Mouse (Mus musculus) T-cell, adult 2 months (primary cell): ENCODE measurements around the gene Sowaha.
A peak's percentile ranks its signal among the peaks of the same experiment; 100 is the strongest.

ENCODE experiments used
- DNase-seq: peaks from one replicate; pipeline ENCODE4 v3.0.0; 2022; ENCODE audit warnings: low spot score

The Sowaha gene

DNA sequence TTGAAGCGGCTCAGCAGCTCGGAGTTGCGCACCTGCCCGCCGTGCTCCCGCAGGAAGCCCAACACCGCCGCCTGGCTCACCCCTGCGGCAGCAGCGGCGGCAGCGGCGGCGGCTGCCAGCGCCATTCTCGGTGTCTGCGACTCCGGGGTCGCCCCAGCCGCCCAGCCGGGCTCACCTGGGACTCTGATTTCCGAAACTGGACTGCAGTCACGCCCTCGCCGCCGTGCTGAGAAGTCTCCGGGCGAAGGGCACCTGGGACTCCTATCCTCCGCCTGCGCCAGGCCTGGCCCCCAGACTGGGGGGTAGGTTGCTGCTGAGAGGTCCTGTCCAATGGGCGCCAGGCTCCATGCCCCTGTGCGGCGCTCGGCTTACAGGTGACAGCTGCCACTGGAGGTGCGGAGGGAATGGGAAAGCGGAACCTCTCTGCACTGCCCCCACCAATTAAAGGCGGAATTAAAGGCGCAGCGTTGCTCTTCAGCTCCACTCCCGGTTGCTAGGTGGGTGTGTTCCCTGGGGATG lies at the start of gene Sowaha, which contains the start of gene Gm9945:
Gene Sowaha, minus strand, starts transcription at position 492 of the 519 bp plus-strand sequence.
Gene Gm9945, plus strand, starts transcription at position 384 of the 519 bp plus-strand sequence.
- no peak for DNase-seq

DNA sequence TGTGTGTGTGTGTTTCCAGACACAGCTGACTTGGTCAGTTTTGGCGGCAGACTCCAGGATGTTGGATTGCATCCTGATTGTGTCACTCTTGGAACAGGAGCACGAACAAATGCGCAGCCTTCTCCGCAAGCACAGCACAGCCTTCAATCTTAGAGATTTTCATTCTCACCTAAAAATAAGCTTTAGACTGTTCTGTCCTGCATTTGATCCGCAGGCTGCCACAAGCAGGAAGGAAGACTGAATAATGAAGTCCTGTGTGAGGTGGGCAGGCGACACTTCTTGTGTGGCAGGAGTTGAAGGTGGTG lies 49.1 kb upstream of the Sowaha start:
- no peak for DNase-seq

DNA sequence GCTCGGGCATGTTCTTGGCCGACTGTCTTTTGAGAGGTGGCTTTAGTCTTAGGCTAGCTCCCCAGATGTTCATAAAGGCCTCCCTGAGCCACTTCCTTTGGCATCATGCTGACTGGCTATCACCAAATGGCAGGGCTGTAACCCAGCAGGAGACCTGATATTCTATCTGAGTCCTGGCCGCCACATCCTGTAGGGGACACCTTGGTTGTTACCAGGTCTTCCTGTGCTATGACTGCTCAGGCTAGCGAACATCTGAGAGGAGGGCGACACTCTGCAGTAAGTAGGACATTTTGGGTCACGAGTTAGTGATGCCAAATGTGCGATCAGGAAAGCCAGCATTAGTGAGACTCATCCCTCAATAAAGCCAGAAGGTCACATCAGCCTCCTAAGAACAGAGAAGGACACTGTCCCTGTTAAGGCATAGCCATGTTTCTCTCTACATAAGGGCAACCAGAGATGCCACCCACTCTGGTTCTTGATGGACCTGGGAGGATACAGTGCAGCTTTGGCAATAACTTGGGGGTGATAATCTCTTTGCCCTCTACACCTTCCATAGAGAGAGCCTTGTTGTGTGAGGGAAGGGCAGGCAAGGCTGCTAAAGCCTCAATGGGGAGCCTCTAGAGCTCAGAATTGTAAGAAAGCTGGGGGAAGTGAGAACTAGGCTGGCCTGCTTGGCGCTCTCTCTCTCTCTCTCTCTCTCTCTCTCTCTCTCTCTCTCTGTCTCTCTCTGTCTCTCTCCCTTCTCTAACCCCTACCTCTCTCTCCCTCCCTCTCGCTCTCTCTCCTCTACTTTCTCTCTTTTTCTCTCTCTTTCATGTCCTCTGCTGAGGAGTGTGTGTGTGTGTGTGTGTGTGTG lies 48.6 kb upstream of the Sowaha start:
- DNase-seq = no peak

DNA sequence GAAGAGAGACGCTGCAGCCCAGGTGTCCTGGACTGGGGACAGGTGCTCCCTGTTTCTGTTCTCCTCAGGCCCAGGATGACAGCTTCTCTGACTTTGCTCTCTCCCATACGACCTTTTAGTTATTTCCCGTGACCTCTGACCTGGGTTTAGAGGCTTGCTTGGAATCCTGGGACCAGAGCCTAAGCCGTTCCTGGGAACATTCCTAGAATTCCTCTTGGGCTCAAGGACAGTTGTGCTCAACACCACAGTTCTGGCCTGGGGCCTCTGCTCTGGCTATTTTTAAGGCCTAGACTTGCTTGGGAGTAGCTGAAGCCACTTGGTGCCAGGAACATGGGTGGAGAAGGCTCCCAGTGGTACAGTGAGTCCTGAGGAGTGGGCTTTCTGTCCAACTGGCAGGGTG lies 45.4 kb upstream of the Sowaha start:
- DNase-seq = no peak

DNA sequence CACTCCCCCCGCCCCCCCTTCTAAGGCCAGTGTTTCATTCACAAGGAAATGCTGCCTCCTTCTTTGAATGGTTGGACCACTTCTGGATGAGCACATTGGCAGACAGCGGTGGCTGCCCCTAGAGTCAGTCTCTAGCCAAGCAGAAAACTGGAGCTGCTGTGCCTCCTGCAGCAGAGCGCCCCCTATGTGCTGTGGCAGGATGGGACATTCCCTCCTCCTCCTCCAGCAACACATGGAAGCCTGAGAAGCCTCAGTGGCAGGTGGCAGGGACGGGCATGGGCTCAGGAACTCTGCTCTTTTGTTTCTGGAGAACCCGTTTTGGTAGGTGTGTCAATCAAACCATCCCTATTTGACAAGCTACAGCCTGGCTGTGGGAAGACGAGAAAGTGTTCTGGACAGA lies 44.8 kb upstream of the Sowaha start:
- DNase-seq = peak; percentile 14

DNA sequence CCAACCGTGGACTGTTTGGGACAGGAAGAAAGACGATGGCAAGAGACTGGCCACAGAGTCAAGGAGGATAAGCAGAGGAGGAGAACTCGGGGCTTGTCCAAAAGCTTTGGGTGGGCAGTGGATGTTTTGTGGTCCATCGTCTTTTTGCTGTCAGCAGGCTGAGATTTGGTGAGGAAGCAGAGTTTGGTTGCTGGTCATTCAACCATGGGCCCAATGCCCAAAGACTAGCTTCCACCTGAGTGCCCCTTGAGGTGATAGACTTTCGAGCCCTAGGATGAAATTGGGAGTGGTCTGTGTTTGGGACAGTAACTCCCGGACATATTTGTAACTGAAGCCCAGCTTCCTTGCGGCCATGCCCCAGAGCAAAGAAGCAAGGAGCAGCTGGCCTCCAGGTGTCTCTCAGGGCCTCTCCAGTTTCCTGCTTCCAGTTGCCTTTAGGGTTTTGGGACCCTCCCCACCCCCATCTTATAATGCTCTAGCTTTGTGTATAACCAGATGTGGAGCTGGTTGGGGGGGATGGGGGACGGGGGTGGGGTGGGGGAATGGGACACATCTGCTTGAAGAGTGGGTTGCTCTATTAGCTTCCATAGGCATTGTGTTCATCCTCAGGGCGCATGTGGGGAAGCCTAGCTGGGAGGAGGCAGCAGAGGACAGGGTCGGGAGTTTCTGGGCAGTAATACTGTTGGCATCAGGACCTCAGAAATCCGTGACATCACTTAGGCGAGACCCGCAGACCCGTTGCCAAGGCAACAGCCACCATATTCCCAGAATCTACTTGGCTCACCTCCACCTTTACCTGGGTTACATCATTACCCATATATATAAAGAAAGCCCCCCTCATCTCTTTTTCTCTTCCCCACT lies 43.7 kb upstream of the Sowaha start:
- no peak for DNase-seq

DNA sequence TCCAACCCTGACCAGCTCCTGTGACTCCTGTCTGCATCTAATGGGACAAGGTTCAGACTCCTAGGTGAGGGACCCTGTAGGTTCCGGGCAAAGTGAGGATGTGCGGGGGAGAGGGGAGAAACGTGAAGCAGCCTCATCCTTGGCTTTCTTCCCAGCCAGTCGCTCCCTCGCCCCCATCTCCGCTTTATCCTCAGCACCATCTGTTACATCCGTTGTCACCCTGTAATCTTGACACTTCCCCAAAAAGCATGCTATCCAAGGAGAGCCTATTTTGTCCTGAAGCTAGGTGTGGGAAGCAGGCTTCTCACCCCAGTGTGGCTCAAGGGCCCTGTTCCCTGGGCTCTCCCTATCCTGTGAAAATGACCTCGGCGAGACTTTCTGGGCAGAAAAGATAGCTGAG lies 42.9 kb upstream of the Sowaha start:
- no peak for DNase-seq

DNA sequence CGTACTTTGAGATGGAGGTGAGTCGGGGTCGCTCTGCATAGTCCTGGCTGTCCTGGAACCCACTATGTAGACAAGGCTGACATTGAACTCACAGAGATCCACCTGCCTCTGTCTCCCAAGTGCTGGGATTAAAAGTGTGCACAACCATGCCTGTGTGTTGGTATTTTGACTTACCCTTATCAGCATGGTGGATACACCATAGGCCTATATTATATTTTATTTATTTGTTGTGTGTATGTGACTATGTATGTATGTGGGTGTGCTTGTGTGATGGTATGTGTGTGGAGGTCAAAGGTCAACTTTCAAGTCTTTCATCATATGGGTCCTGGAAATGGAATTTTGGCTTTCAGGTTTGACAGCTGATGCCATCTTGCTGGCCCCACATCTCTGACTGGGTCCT lies 42.3 kb upstream of the Sowaha start:
- DNase-seq = no peak

DNA sequence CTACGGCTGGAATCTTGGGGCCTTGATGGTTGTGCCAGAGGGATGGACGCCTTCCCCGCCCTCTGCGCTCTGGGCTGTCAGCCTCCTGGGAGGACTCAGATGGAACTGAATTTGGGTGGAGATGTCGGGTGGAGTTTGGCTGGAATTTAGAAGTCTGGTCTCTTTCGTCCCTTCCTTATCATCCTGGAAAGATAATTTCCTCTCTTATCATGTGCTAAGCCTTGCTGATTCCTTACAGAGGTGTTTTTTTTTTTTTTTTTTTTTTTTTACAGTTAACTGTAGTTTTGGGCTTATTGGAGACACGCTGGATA lies 41.7 kb upstream of the Sowaha start:
- DNase-seq = no peak

DNA sequence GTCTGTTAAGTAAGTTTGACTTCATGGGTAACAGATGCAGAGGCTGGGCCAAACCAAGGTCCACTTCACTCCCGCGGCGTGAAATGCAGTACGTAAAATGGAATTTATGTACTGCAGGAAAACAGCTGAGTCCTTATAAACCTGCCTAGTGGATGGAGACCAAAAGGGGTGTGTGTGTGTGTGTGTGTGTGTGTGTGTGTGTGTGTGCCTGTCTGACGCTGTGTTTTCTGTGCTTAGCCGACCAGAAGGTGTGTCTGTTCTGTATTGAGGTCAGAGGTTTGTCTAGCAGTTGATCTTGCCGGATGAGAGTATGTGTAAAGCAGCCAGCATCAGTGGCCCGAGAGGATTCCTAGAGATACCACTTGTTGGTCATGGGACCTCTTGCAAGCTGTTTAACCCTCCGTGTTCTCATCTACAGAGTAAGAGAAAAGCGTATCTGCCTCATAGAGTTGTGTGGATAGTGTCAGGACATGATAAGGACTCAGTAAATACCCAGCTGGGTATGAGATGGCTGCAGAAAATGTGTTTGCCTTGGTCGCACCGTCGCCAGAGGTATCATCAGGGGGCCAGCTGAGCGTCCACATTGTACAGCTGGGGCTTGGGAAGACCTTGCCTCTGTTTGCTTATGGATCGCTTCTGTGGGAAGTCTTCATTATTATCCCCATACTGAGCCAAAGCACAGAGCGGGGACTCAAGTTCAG lies 41.2 kb upstream of the Sowaha start:
- no peak for DNase-seq

DNA sequence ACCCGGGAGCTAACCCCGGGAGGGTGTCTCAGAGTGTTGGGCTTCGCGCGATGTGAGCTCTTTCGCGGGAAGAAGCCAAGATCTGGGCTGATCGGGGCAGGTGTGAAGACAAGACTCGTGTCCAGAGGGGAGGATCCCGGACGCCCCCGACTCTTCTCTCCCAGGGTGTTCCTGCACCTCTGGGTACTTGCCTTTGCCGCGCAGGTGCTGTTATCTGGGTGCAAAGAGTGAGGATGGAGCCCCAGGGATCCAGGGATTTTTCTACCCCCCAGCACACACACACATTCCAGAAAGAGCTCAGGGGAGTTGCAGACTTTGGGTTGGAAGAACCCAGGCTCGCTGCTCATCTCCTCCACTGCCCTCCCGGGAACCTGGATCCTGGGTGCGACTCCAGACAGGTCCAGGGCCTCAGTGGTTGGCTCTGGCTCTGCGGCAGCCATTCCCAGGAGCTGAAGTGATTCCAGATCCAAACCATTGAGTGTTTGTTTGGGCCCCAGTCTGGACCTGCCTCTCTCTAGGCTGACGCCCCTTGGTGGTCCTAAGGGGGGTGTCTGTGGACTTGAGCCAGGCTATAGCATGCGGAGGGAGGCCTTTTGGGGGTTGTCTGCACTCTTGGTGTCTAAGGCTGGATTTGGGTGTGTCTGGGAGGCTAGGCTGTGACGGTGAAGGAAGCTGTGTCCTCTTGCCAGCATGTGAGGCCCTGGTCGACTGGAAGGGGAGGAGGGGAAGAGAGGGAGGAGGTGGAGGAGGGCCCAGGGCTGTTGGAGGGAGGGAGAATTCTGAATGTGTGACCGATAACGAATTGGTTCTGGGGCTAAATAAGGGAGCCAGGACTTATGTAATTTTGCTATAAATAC lies 40.3 kb upstream of the Sowaha start:
- DNase-seq = peak; percentile 8

DNA sequence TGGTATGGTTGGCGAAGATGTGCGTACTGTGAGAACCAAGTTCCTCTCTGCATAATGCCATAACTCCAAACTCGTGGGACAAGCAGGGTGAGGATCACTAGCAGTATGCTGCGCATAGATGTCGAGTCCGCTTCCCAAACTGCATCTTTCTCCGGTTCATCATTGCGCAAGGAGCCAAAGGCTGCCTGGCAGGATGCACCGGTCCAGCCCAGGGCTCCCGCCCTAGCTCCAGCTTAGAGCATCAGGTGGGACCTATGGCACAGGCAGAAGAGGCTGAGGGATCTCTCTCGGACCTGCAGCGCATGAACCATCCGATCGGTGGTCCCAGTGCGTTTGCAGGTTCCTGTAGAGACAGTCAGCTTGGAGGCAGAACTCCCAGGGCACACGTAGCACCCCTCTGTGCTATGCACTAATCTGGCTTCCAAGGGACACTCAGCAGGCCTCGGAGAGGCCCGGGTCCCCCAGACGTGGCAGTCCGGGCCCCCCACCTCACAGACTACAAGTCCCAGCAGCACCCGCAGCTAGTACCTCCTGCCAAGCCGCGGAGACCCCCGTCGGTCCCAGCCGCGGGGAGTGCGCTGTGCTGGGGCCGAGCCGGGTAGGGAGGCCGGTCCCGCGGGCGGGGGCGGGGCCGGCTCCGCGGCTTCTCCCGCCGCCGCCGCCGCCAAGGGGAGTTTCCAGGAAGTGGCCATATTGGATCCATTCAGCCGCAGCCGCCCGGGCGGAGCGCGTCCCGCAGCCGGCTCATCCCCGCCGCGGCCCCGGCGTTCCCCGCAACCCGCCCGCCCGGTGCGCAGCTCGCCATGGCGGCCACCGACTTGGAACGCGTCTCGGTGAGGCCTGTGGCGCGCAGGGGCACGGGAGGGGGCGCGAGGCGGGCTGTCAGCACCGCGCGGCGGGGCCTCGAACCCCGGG lies 39.4 kb upstream of the Sowaha start, which contains the start of gene Sept8:
Gene Sept8, plus strand, starts transcription at position 51 of the 915 bp plus-strand sequence.
- peak; percentile 35 for DNase-seq

DNA sequence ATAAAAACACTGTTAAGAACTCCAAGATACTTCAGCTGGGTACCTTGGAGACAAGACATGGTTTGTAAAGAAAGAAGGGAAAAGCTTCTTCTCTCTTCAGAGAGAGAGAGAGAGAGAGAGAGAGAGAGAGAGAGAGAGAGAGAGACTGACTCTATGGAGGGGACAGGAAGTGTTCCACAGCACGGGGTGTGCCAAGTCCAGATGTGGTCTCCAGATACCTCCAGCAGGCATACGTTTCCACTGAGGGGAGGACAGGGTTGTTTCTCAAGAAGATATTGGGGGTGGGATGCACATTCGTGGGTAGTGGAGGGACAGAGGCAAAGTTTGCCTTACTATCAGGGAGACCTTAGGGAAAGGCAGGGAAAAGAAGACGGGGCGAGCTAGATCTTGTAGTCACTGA lies 38.7 kb upstream of the Sowaha start:
- peak; percentile 10 for DNase-seq

DNA sequence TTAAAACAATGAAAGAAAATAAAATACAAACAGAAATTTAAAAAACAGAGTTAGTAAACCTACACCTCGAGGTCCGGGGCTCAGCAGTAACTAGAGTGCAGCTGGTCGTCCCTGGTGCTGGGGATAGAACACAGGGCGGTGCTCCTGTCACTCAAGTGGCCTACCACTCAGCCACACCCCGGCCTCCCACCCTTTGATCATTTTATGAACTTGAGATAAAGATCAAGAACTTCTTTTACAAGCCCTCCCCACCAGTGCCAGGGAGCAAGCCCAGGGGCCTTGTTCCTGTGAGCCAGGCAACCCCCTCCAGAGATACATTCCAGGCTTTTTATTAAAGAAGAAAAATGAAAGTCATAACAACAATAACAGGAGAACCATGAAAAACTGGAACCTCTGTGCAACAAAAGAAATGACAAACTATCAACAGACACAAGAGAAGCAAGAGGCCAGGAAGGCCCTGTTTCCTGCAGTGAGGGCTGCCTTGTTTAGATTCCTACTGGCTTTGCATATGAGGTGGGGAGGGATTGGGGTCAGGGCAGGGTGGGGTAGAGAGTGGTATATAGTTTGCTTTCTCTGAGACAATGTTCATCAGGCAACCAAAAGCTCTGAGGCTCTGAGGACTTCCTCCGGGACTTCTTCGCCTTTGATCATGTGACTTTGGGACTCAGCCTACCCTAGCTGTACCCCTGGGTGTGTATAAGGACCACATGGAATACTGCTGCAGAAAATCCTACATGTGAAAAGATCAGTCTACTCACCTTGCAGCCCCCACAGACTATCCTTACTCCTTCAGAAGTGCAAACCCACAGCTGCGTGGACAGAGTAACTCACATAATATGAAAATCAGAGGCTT lies 36.9 kb upstream of the Sowaha start:
- peak; percentile 61 for DNase-seq

DNA sequence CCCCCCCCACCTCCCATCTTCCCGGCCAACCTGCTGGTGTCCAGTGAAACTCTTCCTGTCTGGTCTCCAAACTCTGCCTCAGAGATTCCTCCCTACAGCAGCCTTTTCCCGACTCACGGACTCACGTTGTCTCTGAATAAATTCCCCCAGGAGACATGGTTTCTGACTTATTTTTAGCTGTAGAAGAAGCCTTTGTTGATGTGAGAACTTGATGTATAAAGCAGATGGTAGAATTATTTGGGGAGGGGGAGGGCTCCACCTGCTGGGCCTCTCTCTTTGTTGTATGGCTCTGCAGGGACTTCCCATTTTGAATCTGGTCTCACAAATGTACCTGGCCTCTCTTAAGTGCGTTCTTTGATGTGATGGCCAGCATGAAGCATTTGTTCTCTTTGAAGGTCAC lies 30.3 kb upstream of the Sowaha start:
- no peak for DNase-seq

DNA sequence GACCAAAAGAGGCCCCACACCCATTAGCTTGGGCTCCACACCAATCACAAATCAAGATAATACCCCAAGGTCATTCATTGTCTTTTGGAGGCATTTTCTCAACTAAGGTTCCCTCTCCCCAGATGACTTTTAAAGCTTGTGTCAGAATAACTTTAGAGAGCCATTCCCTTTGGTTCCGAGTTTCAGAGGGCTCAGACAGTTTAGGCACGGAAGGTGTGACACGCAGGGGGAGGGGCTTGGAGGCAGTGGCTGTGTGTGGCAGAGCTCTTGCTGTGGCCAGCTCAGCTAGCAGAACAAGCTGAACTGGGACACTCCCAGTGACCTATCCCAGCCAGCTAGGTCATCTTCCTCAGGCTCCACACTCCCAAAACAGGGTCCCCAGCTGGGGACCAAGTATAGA lies 28.5 kb upstream of the Sowaha start:
- no peak for DNase-seq

DNA sequence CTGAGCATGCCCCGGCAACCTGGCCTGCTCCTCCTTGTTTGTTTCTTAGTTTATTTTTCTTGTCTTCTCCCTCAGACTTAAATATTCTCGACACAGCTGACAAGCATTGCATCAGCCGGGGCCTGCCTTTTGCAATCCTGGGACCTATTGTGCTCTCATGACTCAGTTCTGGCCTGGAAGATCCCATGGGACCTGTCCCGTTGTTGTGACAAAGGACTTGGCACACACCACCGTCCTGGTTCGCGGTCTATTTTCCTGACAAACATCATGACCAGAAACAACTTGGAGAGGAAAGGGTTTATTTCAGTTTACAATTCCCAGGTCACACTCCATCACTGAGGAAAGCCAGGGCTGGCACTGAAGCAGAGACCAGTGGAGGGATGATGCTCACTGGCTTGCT lies 28.1 kb upstream of the Sowaha start:
- DNase-seq = no peak

DNA sequence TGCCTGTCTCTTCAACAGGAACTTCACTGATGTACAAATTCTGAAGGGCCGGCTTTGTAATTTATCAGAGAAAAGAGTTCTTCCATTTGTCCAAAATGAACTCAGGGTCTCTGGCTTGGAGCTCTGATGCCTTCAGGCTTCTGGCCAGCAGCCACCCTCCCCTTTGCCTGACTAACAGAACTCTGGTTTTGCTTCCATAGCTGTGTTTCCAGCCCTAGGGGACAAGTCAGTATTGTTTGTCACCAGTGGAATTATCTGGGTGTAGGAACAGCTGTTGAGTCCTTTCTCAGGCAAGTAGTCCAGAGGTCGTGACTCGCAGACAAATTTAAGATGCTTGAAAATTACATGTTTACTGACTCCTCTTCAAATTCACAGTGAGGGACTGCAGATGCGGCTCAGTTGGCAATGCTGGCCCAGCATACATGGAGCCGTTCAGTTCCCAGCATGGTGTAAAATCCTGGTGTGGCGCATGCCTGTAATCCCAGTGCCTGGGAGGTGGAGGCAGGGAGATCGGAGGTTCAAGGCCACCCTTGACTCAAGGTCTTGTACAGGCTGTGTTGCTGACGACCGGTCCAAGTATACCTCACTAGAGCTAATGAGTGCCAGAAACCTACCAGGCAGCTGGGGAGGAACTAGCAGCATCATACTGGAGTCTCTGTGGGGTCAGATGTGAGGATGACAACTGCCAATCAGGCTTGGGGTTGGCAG lies 27.2 kb upstream of the Sowaha start:
- no peak for DNase-seq
